Mouse (Mus musculus): ENCODE measurements around the gene Zfp39. TPM values are rescaled to one million over a fixed set of nuclear protein-coding genes. Genes with fewer than 3 reads are reported as not detected.

The Zfp39 gene
- 9.9 to 13.0 TPM (median 11.6 TPM) in 4 replicates for total RNA-seq (2023)

DNA sequence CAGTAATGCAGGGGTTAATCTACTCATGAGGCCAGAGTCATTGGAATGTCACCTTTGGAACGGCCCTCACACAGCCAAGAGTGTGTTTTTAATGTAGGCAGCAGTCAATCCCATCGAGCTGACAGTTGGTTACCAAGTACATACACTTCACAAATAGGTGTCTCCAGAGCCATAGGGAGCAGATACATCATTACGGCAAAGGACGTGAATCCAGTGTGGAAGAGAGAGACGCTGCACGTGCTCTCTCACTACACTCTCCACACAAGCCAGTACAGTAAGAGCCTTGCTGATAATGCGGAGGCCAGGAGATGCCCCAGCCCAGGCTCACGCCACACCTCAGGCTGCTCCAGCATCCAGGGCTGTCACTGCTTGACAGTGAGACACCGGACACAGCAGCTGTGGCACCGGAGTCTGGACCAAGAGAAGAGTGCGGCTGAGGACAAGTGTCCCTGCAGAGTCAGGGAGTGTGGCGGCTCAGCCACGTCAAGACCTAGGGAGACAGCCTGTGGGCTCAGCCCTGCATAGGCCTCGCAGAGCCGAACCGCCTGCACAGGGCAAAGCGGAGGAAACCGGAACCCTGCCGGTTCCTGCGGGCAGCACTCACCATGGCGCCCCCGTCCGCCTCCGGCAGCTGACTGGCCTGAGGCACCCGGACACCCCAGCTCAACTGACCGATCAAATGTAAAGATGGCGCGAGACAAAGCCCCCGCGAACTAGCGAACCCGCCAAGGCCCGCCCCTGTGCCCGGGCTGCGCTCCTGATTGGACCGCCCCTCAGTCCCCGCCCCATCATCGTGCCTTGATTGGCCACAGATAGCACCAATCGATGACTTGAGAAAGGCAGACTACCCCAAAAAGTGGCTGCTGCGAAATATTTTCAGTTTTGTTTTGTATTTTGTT is at the start of gene Zfp39:
Gene Zfp39 (minus strand): TSS at position 715 of the 899 bp plus-strand sequence.

DNA sequence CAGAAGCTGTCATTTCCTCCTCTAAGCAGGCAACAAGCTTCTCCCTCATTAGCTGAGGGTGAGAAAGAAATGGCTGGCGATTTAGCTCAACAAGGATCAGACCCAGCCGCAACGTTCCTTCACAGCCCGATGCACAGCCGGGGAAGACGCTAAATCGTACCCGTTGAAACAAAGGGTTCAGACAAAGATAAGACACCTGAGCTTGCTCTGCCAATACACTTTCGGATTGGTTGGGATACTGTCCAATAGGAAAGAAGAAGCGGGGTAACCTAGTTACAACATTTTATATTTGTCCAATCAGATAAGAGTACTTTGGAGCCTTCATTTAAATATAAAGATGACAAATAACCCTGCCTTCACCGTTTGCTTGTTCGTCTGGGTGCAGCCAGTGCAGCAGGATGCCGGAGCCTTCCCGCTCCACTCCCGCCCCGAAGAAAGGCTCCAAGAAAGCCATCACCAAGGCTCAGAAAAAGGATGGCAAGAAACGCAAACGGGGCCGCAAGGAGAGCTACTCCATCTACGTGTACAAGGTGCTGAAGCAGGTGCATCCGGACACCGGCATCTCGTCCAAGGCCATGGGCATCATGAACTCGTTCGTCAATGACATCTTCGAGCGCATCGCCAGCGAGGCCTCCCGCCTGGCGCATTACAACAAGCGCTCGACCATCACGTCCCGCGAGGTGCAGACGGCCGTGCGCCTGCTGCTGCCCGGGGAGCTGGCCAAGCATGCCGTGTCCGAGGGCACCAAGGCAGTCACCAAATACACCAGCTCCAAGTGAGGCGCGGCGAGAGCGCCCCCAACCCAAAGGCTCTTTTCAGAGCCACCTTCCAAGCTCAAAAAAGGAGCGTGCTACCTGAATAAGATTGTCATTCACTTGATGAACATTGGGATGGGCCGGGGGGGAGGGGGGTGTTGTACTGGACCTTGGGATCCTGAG is 44.8 kb upstream of the Zfp39 start, which contains the start of gene Hist3h2ba:
Gene Hist3h2ba (plus strand): TSS at position 379 of the 938 bp plus-strand sequence.

GRCm38 (mm10) chr11:58938322-58939087 is 34.5 kb upstream of the Zfp39 start, which contains the start of gene Rnf187:
Rnf187 (minus strand) TSS chr11:58938916.

DNA sequence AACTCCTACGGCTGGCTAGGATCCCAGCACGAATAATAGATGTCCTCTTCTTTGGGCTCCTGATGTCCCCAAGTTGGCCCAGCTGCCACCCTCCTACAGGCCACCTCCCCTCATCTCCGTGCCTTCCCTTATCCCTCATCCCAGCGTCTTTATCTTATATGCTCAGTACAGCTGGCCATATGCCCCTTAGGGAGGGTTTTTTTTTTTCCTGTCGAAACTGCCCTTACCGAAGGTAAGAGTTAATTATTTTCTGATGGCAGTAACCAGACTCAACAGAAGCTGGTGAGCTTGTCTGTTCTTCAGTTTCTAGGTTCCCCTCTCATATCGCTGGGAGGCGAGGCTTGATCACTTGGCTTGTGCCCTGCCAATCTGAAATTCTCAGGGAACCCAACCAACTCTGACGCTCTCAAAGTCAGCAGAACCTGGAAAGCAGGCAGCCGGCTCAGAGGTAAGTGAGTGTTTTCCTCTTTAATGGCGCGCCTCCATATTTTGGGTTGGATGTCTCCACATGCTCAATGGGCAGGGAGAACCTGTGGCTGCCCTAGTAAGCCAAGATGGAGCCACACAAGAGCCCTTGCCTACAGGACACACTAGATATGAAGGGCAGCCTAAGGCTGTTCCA is 13.8 kb upstream of the Zfp39 start, which contains the start of gene Btnl10:
Gene Btnl10 (plus strand): TSS at position 164 of the 622 bp plus-strand sequence.

DNA sequence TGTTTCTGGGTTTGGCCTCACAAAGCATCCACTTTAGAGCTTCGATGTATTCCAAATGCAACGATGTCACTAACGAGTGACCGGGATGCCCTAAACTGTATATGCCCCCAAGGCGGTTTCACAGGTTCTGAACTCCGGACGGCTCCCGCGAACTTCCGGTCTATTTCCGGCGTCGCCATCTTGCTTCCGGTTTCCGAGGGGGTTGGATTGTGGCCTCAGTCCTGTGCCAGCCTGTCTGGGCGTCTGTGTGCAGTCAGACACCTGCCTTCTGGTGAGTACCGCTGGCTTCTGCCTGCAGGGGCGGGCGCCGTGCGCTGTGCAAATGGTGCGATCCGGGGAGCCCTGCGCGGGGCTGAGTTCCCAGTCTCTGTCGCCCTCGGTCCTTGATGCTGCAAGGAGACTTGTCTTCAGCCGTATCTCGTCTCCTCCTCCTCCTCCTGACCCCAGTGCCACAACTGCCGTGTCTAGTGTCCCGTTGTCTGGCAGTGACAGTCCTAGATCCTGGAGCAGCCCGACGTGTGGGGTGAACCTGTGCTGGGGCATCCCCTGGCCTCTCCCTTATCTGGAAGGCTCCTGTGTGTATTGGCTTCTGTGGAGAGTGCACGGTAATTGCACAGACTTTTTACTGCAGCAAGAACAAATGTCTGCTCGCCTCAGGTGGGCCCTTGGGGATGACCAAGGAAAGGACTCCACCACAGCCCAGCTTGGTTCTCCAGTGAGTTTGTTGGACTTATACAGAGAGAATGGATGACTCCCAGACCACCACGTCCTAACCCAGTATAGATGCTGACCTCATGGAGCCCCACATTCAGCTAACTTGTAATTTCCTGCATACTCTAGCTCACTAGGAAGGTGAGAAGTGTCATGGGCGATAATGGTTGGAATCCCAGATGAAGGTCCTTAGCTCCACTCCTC is 36.7 kb downstream of the Zfp39 start, which contains the start of gene 2810021J22Rik:
Gene 2810021J22Rik (plus strand): TSS at position 178 of the 915 bp plus-strand sequence.

GRCm38 (mm10) chr11:58846919-58847461 is 57.0 kb downstream of the Zfp39 start, which contains the start of gene Gm12258:
Gm12258 (plus strand) TSS chr11:58847158.

DNA sequence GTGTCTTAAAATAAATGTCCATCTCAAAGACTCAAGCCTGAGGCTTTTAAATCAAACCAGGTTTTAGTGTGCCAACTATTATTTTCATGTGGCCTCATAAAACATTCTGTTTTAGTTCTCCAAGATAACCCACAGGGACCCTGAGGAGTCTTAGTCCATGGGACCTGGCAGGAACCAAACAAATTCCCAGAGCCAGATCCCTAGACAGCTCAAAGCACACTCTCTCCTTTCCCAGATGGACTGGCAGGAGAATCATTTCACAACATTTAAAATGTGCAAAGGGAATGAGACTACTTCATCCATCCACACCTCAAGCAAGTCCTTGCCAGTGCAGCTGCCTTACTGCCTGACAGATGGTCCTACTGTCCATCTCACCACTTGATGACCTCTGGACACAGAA is 65.1 kb downstream of the Zfp39 start, which contains the start of gene Olfr311:
Gene Olfr311 (plus strand): TSS at position 301 of the 400 bp plus-strand sequence.

Other genes starting within 250 kb of the Zfp39 start
- not detected in 4 replicates for gene Olfr322, start 245.4 kb downstream of the Zfp39 start, total RNA-seq (2023)
- gene Olfr320, start 223.1 kb downstream of the Zfp39 start, total RNA-seq (2023), result not detected in 4 replicates
- gene Olfr319, start 205.1 kb downstream of the Zfp39 start, total RNA-seq (2023), result not detected in 4 replicates
- gene Olfr318, start 180.2 kb downstream of the Zfp39 start, total RNA-seq (2023), result 0.41 to 1.1 TPM (median 0.60 TPM) in 4 replicates
- gene Olfr317, start 165.0 kb downstream of the Zfp39 start, total RNA-seq (2023), result not detected in 4 replicates
- not detected in 4 replicates for gene Olfr316, start 151.5 kb downstream of the Zfp39 start, total RNA-seq (2023)
- gene Olfr315, start 131.0 kb downstream of the Zfp39 start, total RNA-seq (2023), result not detected in 4 replicates
- gene Olfr314, start 121.3 kb downstream of the Zfp39 start, total RNA-seq (2023), result 0.20 TPM in 1 of 4 replicates, not detected in the others
- gene Fam183b, start 102.3 kb downstream of the Zfp39 start, total RNA-seq (2023), result not detected in 4 replicates
- gene Olfr313, start 89.2 kb downstream of the Zfp39 start, total RNA-seq (2023), result not detected in 4 replicates
- gene Olfr312, start 75.0 kb downstream of the Zfp39 start, total RNA-seq (2023), result not detected in 4 replicates
- gene Olfr311, start 65.0 kb downstream of the Zfp39 start, total RNA-seq (2023), result not detected in 4 replicates
- 4.1 to 8.8 TPM (median 5.6 TPM) in 4 replicates for gene Gm12258, start 57.1 kb downstream of the Zfp39 start, total RNA-seq (2023)
- gene 2810021J22Rik, start 37.0 kb downstream of the Zfp39 start, total RNA-seq (2023), result 10.3 to 12.2 TPM (median 11.0 TPM) in 4 replicates
- not detected in 4 replicates for gene Btnl10, start 13.7 kb upstream of the Zfp39 start, total RNA-seq (2023)
- gene Rnf187, start 34.7 kb upstream of the Zfp39 start, total RNA-seq (2023), result 113 to 129 TPM (median 118 TPM) in 4 replicates
- gene Hist3h2ba, start 44.7 kb upstream of the Zfp39 start, total RNA-seq (2023), result 20.4 to 26.0 TPM (median 20.9 TPM) in 4 replicates
- gene Hist3h2a, start 50.5 kb upstream of the Zfp39 start, total RNA-seq (2023), result 61.7 to 72.8 TPM (median 69.5 TPM) in 4 replicates
- 0.16 to 0.39 TPM (median 0.28 TPM) in 4 replicates for gene Trim17, start 50.5 kb upstream of the Zfp39 start, total RNA-seq (2023)
- 110 to 128 TPM (median 119 TPM) in 4 replicates for gene Trim11, start 73.9 kb upstream of the Zfp39 start, total RNA-seq (2023)
- gene Obscn, start 232.2 kb upstream of the Zfp39 start, total RNA-seq (2023), result 0.33 to 0.63 TPM (median 0.48 TPM) in 4 replicates